In genomic region chr3:69045750-69046149, GRCm38 (mm10) we compare ENCODE assay signal across 8 mouse cellular contexts. TPM values are rescaled to one million over a fixed set of nuclear protein-coding genes. Genes with fewer than 3 reads are reported as not detected.
A peak's percentile ranks its signal among the peaks of the same experiment; 100 is the strongest.
DNase-seq lines count a peak whose midpoint lies in the region; ATAC-seq and TF ChIP-seq lines count a peak whose summit lies in the region.

No protein-coding gene starts in this region.

- no peak for ATAC-seq in forebrain, embryonic 13.5 days
- ATAC-seq in stomach, postnatal 0 days (ENCODE audit: low FRiP score, low TSS enrichment) = no peak
- ATAC-seq in megakaryocyte progenitor cell, adult 5-6 weeks (replicated peaks; ENCODE audit: poor library complexity) = no peak

- TF ChIP-seq EP300 in stomach, postnatal 0 days (optimal IDR thresholded peaks at IDR 0.05) = no peak

- no peaks in the 10 kb centered on the region for H3K9me3 ChIP-seq in forebrain, embryonic 13.5 days (replicated peaks)
- H3K9me3 ChIP-seq in stomach, postnatal 0 days (ENCODE audit: control insufficient read depth, low read length) = no peaks in the 10 kb centered on the region

- DNase-seq in thymus, adult 2 months = no peak
- DNase-seq in thymus, postnatal 25 days = no peak
- peak; percentile 39 for DNase-seq in liver
- no peak for DNase-seq in stomach, postnatal 0 days (ENCODE audit: low spot score)
- DNase-seq in spleen, adult 12 weeks (ENCODE audit: low spot score) = no peak
- no peak for DNase-seq in layer of hippocampus, postnatal 10 days (ENCODE audit: low spot score in 2 of 2)

- no peaks in the 10 kb centered on the region for H3K27me3 ChIP-seq in thymus, adult 2 months (ENCODE audit: control insufficient read depth, insufficient read depth, low read length)
- H3K27me3 ChIP-seq in forebrain, embryonic 13.5 days = no peaks in the 10 kb centered on the region
- H3K27me3 ChIP-seq in stomach, postnatal 0 days (ENCODE audit: control insufficient read depth, insufficient read depth, low read length) = no peaks in the 10 kb centered on the region

- TF ChIP-seq POLR2A in thymus, adult 2 months (IDR thresholded peaks at IDR 0.05; ENCODE audit: control insufficient read depth, extremely low read depth, insufficient read depth, low read length, poor library complexity) = no peak

- peak overlapping the region; percentile 97 for H3K9ac ChIP-seq in forebrain, embryonic 13.5 days
- no peak overlapping the region for H3K9ac ChIP-seq in stomach, postnatal 0 days (ENCODE audit: low read length)

- peak overlapping the region; percentile 69 for H3K4me2 ChIP-seq in forebrain, embryonic 13.5 days
- H3K4me2 ChIP-seq in stomach, postnatal 0 days (replicated peaks; ENCODE audit: low read depth) = peak overlapping the region; percentile 81

- WGBS in thymus, adult 2 months = 48% methylated on average over 13 of the region's 13 CpGs
- 23% methylated on average over 13 of the region's 13 CpGs for WGBS in forebrain, embryonic 13.5 days
- 32% methylated on average over 13 of the region's 13 CpGs for WGBS in stomach, postnatal 0 days

- H3K4me3 ChIP-seq in thymus, adult 2 months (ENCODE audit: control insufficient read depth, insufficient read depth, low read length) = 0 out of 2 replicates have a peak overlapping the region, but pooled peaks have one; percentile 0
- H3K4me3 ChIP-seq in forebrain, embryonic 13.5 days = peak overlapping the region; percentile 87
- H3K4me3 ChIP-seq in stomach, postnatal 0 days (ENCODE audit: low read depth, low read length) = peak overlapping the region; percentile 83

- H3K36me3 ChIP-seq in thymus, adult 2 months (ENCODE audit: control insufficient read depth, insufficient read depth, low read length) = peaks cover 4% of the 10 kb centered on the region; the same call in 1 of the 2 replicates
- H3K36me3 ChIP-seq in forebrain, embryonic 13.5 days (ENCODE audit: poor library complexity, severe bottlenecking) = peaks cover under 1% of the 10 kb centered on the region; the same call in 1 of the 2 replicates
- H3K36me3 ChIP-seq in stomach, postnatal 0 days (ENCODE audit: control insufficient read depth, insufficient read depth, low read length) = no peaks in the 10 kb centered on the region

- H3K4me1 ChIP-seq in thymus, adult 2 months (replicated peaks; ENCODE audit: control insufficient read depth, insufficient read depth, low read length) = peaks cover 6% of the 10 kb centered on the region
- H3K4me1 ChIP-seq in forebrain, embryonic 13.5 days = peaks cover 28% of the 10 kb centered on the region
- H3K4me1 ChIP-seq in stomach, postnatal 0 days (replicated peaks; ENCODE audit: control insufficient read depth, insufficient read depth) = no peaks in the 10 kb centered on the region

- H3K27ac ChIP-seq in thymus, adult 2 months (ENCODE audit: control insufficient read depth, insufficient read depth, low read length) = no peak overlapping the region
- H3K27ac ChIP-seq in forebrain, embryonic 13.5 days = no peak overlapping the region
- no peak overlapping the region for H3K27ac ChIP-seq in stomach, postnatal 0 days (replicated peaks)

- no peak for TF ChIP-seq CTCF in thymus, adult 2 months (IDR thresholded peaks at IDR 0.05; ENCODE audit: borderline replicate concordance, control insufficient read depth, extremely low read depth, insufficient read depth, low read length, poor library complexity)
- TF ChIP-seq CTCF in stomach, postnatal 0 days (IDR thresholded peaks at IDR 0.05; ENCODE audit: low read depth) = no peak

RNA-seq across cellular contexts. Expression of gene Trim59, which starts 1.2 kb away (rescaled TPM):
- polyA plus RNA-seq in thymus, adult 2 months (2012; rRNA removed) = 9.3 and 22.2 TPM in 2 replicates
- 132 and 134 TPM in 2 replicates for polyA plus RNA-seq in forebrain, embryonic 13.5 days (2015; fragmentation: Nextera tagmentation; extraction: Ambion mirVana)
- 17.6 and 24.4 TPM in 2 replicates for polyA plus RNA-seq in stomach, postnatal 0 days (2015; fragmentation: Nextera tagmentation; extraction: Ambion mirVana)
- total RNA-seq in layer of hippocampus, postnatal 10 days (2021) = 1 to 10 TPM; 8.6 to 8.7 TPM
- total RNA-seq in megakaryocyte progenitor cell, adult 5-6 weeks (2015) = 55.8 and 64.4 TPM in 2 replicates
- 15.7 and 17.7 TPM in 2 replicates for total RNA-seq in megakaryocyte progenitor cell, adult 5-6 weeks (2017)

RNA-seq across cellular contexts. Expression of gene Smc4, which starts 41.2 kb away (rescaled TPM):
- polyA plus RNA-seq in thymus, adult 2 months (2012; rRNA removed) = 40.6 and 69.2 TPM in 2 replicates
- 177 and 180 TPM in 2 replicates for polyA plus RNA-seq in forebrain, embryonic 13.5 days (2015; fragmentation: Nextera tagmentation; extraction: Ambion mirVana)
- 47.7 and 56.4 TPM in 2 replicates for polyA plus RNA-seq in stomach, postnatal 0 days (2015; fragmentation: Nextera tagmentation; extraction: Ambion mirVana)
- 10 to 100 TPM; 14.7 to 15.5 TPM for total RNA-seq in layer of hippocampus, postnatal 10 days (2021)
- total RNA-seq in megakaryocyte progenitor cell, adult 5-6 weeks (2015) = 350 and 351 TPM in 2 replicates
- 603 and 719 TPM in 2 replicates for total RNA-seq in megakaryocyte progenitor cell, adult 5-6 weeks (2017)

RNA-seq across cellular contexts. Expression of gene Ift80, which starts 41.4 kb away (rescaled TPM):
- 20.8 and 21.3 TPM in 2 replicates for polyA plus RNA-seq in thymus, adult 2 months (2012; rRNA removed)
- polyA plus RNA-seq in forebrain, embryonic 13.5 days (2015; fragmentation: Nextera tagmentation; extraction: Ambion mirVana) = 12.8 and 13.9 TPM in 2 replicates
- polyA plus RNA-seq in stomach, postnatal 0 days (2015; fragmentation: Nextera tagmentation; extraction: Ambion mirVana) = 2.2 TPM in 2 replicates
- total RNA-seq in layer of hippocampus, postnatal 10 days (2021) = 10 to 100 TPM; 13.4 to 22.5 TPM
- total RNA-seq in megakaryocyte progenitor cell, adult 5-6 weeks (2015) = 12.8 and 21.5 TPM in 2 replicates
- 19.1 and 25.2 TPM in 2 replicates for total RNA-seq in megakaryocyte progenitor cell, adult 5-6 weeks (2017)

Comparison
In these comparisons a context has a peak if more than half of its experiments do, and no peak if none do; other contexts are left out.
1. H3K4me3 ChIP-seq: peak in every context shown above with its lines; median percentile 87 in forebrain, embryonic 13.5 days; 83 in stomach, postnatal 0 days; 0 in thymus, adult 2 months.